Mouse (Mus musculus) small intestine, adult 2 months (tissue): ENCODE data around the gene Cyp24a1. TPM values are rescaled to one million over a fixed set of nuclear protein-coding genes. Genes with fewer than 3 reads are reported as not detected.
A peak's percentile ranks its signal among the peaks of the same experiment; 100 is the strongest.

Experiments used
- H3K27ac ChIP-seq: fragments of 200-500 bp; 2 replicates; pipeline ENCODE4 v1.5.1; 2012; ENCODE audit warnings: low read depth, low read length, control low read depth, inconsistent platforms; ENCODE audit not compliant: insufficient read depth
- H3K27me3 ChIP-seq: fragments of 200-500 bp; 2 replicates; pipeline ENCODE4 v1.6.1; 2012; ENCODE audit warnings: mild to moderate bottlenecking, moderate library complexity, low read length, inconsistent platforms; ENCODE audit not compliant: control insufficient read depth, insufficient read depth
- H3K36me3 ChIP-seq: fragments of 200-500 bp; 2 replicates; pipeline ENCODE4 v1.6.1; 2012; ENCODE audit warnings: mild to moderate bottlenecking, low read length, control low read depth, inconsistent platforms; ENCODE audit not compliant: control insufficient read depth, insufficient read depth
- H3K4me1 ChIP-seq: fragments of 200-500 bp; 2 replicates; pipeline ENCODE4 v1.6.1; 2012; ENCODE audit warnings: low read length, inconsistent platforms, mixed read lengths; ENCODE audit not compliant: control insufficient read depth, insufficient read depth, insufficient read length
- H3K4me3 ChIP-seq: fragments of 200-500 bp; 2 replicates; pipeline ENCODE4 v1.5.1; 2012; ENCODE audit warnings: low read depth, mild to moderate bottlenecking, control low read depth, inconsistent platforms, low read length, moderate library complexity
- CTCF ChIP-seq: fragments of 200-500 bp; IDR thresholded peaks from 2 replicates; pipeline ENCODE4 v1.5.1; 2012; ENCODE audit warnings: low read depth, mild to moderate bottlenecking, control low read depth, inconsistent platforms, low read length, moderate library complexity, mixed read lengths; ENCODE audit not compliant: insufficient replicate concordance, insufficient read length; ENCODE audit errors: extremely low read depth
- POLR2A ChIP-seq: fragments of 200-500 bp; IDR thresholded peaks from 2 replicates; pipeline ENCODE4 v1.6.1; 2012; ENCODE audit warnings: low read depth, mild to moderate bottlenecking, control low read depth, inconsistent platforms, low read length, moderate library complexity
- WGBS: fragments of 180-500 bp; shearing (Covaris S2); methylation state at CpG from one replicate; pipeline ENCODE4 v1.1.7; 2018; 5-methylcytosine and 5-hydroxymethylcytosine counted together
- polyA plus RNA-seq: library from polyadenylated mRNA; depleted of rRNA; stranded (reverse); fragments of >200 nt; gene quantifications from 2 replicates; pipeline ENCODE4 v1.2.3, GENCODE M21; 2012

Gene Cyp24a1
- polyA plus RNA-seq, 1 experiment: not detected

DNA sequence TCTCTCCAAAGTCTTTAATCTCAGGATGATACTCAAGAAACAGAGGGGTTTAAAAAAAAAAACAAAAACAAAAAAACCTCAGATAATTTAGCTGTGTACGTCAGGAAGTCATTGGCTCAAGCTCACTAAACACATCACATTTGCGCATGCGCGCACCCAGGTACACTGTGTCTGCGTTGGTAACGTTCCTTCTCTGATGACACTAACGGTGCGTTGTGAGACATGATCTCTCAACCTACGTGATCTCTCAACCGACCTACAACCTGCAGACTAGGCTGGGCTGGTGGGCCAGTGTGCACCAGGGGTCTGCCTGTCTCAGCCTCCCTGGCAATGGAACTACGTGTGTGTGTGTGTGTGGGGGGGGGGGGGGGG is 37.8 kb upstream of the Cyp24a1 start:
- no peak for TF ChIP-seq POLR2A
- Histone ChIP-seq H3K27me3 (no peaks in the 10 kb centered on the region), H3K27ac (no peak overlapping the region), H3K36me3 (no peaks in the 10 kb centered on the region), H3K4me3 (no peak overlapping the region), H3K4me1 (no peaks in the 10 kb centered on the region)
- WGBS: 90% methylated on average over 11 of the region's 11 CpGs

- Histone ChIP-seq H3K4me1 (no peaks in the 10 kb centered on the region), H3K36me3 (no peaks in the 10 kb centered on the region), H3K27ac (no peak overlapping the region), H3K27me3 (no peaks in the 10 kb centered on the region), H3K4me3 (no peak overlapping the region)
- TF ChIP-seq POLR2A: no peak
- TF ChIP-seq CTCF: no peak
- 59% methylated on average over 12 of the region's 12 CpGs for WGBS
Measured at GRCm38 (mm10) chr2:170534116-170534802, 37.3 kb upstream of the Cyp24a1 start.

GRCm38 (mm10) chr2:170530256-170530655 is 33.3 kb upstream of the Cyp24a1 start:
- H3K27ac ChIP-seq: no peak overlapping the region
- 62% methylated on average over 3 of the region's 3 CpGs for WGBS
- no peaks in the 10 kb centered on the region for H3K27me3 ChIP-seq
- H3K4me1 ChIP-seq: no peaks in the 10 kb centered on the region
- H3K36me3 ChIP-seq: no peaks in the 10 kb centered on the region
- no peak overlapping the region for H3K4me3 ChIP-seq
- TF ChIP-seq POLR2A: no peak
- no peak for TF ChIP-seq CTCF

- no peaks in the 10 kb centered on the region for H3K27me3 ChIP-seq
- H3K4me1 ChIP-seq: no peaks in the 10 kb centered on the region
- H3K27ac ChIP-seq: no peak overlapping the region
- TF ChIP-seq CTCF (no peak), POLR2A (no peak)
- H3K36me3 ChIP-seq: no peaks in the 10 kb centered on the region
- H3K4me3 ChIP-seq: no peak overlapping the region
- 92% methylated on average over 7 of the region's 7 CpGs for WGBS
Measured at GRCm38 (mm10) chr2:170529766-170530165, 32.8 kb upstream of the Cyp24a1 start.

DNA sequence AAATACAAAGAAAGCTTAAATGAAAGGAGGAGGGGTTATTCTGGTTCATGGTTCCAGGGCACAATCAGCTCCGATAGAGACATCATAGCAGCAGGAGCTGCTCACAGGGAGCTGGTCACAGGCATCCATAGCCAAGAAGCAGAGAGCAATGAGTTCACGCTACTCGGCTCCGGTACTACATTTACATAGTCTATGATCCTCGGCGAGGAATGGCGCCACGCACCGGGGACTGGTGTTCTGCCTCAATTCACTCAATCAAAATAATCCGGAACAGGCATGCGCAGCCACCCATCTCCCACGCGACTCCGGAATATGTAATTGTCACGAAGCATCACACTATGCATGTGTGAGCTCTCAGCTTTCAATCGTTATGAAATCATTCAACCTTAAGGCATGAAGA is 31.1 kb upstream of the Cyp24a1 start:
- 96% methylated on average over 16 of the region's 16 CpGs for WGBS
- H3K27ac ChIP-seq: no peak overlapping the region
- H3K4me3 ChIP-seq: no peak overlapping the region
- TF ChIP-seq CTCF (no peak), POLR2A (no peak)
- H3K4me1 ChIP-seq: no peaks in the 10 kb centered on the region
- no peaks in the 10 kb centered on the region for H3K36me3 ChIP-seq
- H3K27me3 ChIP-seq: no peaks in the 10 kb centered on the region

- H3K4me1 ChIP-seq: no peaks in the 10 kb centered on the region
- WGBS: 65% methylated on average over 8 of the region's 8 CpGs
- H3K4me3 ChIP-seq: no peak overlapping the region
- no peaks in the 10 kb centered on the region for H3K36me3 ChIP-seq
- TF ChIP-seq POLR2A: no peak
- TF ChIP-seq CTCF: no peak
- H3K27ac ChIP-seq: no peak overlapping the region
- H3K27me3 ChIP-seq: no peaks in the 10 kb centered on the region
Measured at GRCm38 (mm10) chr2:170526513-170526912, 29.6 kb upstream of the Cyp24a1 start.

DNA sequence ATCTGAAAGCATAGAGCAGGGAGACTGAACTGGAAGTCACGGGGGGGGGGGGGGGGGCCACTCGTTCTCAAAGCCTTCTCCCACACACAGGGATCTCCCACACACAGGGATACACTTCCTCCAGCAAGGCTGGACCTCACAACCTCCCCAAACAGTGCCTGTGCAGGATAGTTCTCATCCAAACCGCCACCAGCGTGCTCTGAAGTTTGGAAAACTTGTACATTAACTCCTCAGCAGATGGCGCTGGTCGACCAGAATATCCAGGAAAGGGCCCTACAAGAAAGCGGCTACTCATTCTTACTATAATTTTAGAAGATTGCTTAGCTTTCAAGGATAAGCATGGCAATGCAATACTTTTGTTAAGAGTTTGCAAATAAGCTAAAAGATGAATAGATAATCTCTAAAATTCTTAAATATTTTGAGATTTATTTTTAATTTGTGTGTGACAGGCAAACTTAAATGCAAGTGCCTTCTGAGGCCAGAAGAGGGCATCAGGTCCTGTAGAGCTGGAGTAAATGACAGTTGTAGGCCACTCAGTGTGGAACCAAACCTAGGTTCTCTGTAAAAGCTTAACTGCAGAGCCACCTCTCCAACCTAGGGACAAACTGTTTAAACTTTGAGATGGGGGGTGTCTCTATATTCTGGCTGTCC is 23.5 kb upstream of the Cyp24a1 start:
- 14% methylated on average over 7 of the region's 7 CpGs for WGBS
- TF ChIP-seq POLR2A (no peak), CTCF (peak; percentile 46; the same call in 1 of the 2 replicates)
- Histone ChIP-seq H3K4me1 (no peaks in the 10 kb centered on the region), H3K27me3 (no peaks in the 10 kb centered on the region), H3K36me3 (peaks cover 27% of the 10 kb centered on the region), H3K27ac (no peak overlapping the region), H3K4me3 (no peak overlapping the region)
